Mouse (Mus musculus) mature B cell (primary cell): ENCODE measurements around the gene Mup18.
"Not testable (repeated sequence)": the region's sequence is repeated elsewhere in the genome, so short reads cannot be mapped to it uniquely, and the experiment has no call there.

Source experiments
- in situ Hi-C: fragments of 300-500 bp; cut with MboI; formaldehyde crosslinking; loops from 2 replicates; pipeline ENCODE4 v1.14.3; 2019

Mup18 gene

DNA sequence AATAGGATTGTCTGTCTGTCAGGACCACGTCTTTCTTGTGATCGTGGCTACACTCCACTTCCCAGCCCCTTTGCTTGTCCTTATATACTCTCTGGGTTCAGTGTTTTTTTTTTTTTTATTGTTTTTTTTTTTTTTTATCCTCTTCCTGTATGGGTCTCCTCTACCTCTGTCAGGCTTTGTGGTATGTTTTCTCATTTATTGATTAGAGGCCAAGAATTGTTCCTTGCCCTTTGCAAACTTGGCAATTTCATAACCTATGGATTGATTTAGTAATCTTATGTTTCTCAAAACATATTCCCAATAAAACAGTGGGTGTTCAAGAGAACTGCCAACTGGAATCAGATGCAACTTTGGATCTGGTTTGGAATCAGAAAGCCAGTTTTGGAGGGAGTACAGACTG lies at the start of gene Mup18:
TSS of gene Mup18 (minus strand) at position 101 of the 400 bp plus-strand sequence.
- in situ Hi-C loops = not testable (repeated sequence)

DNA sequence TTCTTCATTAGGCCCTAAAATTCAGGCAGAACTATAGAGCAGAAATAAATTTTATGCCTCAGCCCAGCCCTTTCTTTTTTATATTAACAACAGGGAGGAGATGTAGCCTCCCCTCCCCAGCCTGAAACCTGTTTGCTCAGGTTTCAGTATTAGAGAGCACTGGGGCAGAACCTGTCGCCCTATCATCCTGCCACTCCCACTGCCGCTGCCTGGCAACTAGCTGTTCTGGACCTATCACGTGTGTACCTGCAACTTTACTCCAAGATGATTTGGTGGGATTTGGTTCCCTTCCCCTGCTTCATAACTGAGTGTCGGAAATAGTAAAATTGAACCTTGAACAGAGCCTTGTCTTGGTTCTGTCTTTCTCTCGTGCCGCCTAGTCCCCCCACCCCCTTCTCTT lies 40.4 kb upstream of the Mup18 start:
- in situ Hi-C loops = not testable (repeated sequence)
